Mouse (Mus musculus) left cerebral cortex, postnatal 36 days (tissue): Measurements from ENCODE around the gene Ciapin1. TPM values are rescaled to one million over a fixed set of nuclear protein-coding genes. Genes with fewer than 3 reads are reported as not detected.

Experiments
- total RNA-seq, 2 experiments: library from RNA; stranded (reverse); gene quantifications; 2 replicates each; pipeline ENCODE4 v1.2.3; 2021

Gene Ciapin1
- total RNA-seq, 2 experiments from 2014 or later = 67.6 to 73.5 TPM

Other genes starting within 250 kb of the Ciapin1 start
- gene Rspry1, start 236.4 kb downstream of the Ciapin1 start, total RNA-seq = 10 to 100 TPM; 24.8 to 30.0 TPM
- 10 to 100 TPM; 45.3 to 45.6 TPM for gene Fam192a, start 236.4 kb downstream of the Ciapin1 start, total RNA-seq
- gene Arl2bp, start 171.8 kb downstream of the Ciapin1 start, total RNA-seq = 100 to 1,000 TPM; 153 to 159 TPM
- gene Pllp, start 142.1 kb downstream of the Ciapin1 start, total RNA-seq = 10 to 100 TPM; 29.0 to 58.2 TPM
- under 1 TPM in 1 of 2 experiments, not detected in 1; 0.17 TPM for gene Ccl22, start 92.8 kb downstream of the Ciapin1 start, total RNA-seq
- 100 to 1,000 TPM; 622 to 723 TPM for gene Cx3cl1, start 66.3 kb downstream of the Ciapin1 start, total RNA-seq
- 10 to 100 TPM; 10.7 to 12.0 TPM for gene Ccl17, start 27.9 kb downstream of the Ciapin1 start, total RNA-seq
- 10 to 100 TPM; 89.3 to 92.6 TPM for gene Coq9, start within 50 bp of the Ciapin1 start, total RNA-seq
- 10 to 100 TPM; 67.1 to 72.7 TPM for gene Polr2c, start 19.1 kb upstream of the Ciapin1 start, total RNA-seq
- gene Dok4, start 38.0 kb upstream of the Ciapin1 start, total RNA-seq = 10 to 100 TPM; 20.0 to 22.3 TPM
- 1 to 10 TPM; 1.8 to 1.9 TPM for gene Ccdc102a, start 79.7 kb upstream of the Ciapin1 start, total RNA-seq
- gene Adgrg5, start 85.3 kb upstream of the Ciapin1 start, total RNA-seq = not detected
- gene Adgrg1, start 136.4 kb upstream of the Ciapin1 start, total RNA-seq = 10 to 100 TPM; 73.3 to 74.2 TPM
- gene Adgrg3, start 179.3 kb upstream of the Ciapin1 start, total RNA-seq = under 1 TPM in 1 of 2 experiments, not detected in 1; 0.29 TPM
- under 1 TPM; 0.68 to 0.99 TPM for gene Drc7, start 216.7 kb upstream of the Ciapin1 start, total RNA-seq
- 10 to 100 TPM; 42.0 to 46.7 TPM for gene Katnb1, start 242.8 kb upstream of the Ciapin1 start, total RNA-seq